Mouse (Mus musculus): Measurements from ENCODE around the gene Zfp574.
A peak's percentile ranks its signal among the peaks of the same experiment; 100 is the strongest.
"Not testable (repeated sequence)": the region's sequence is repeated elsewhere in the genome, so short reads cannot be mapped to it uniquely, and the experiment has no call there.

Zfp574 gene

DNA sequence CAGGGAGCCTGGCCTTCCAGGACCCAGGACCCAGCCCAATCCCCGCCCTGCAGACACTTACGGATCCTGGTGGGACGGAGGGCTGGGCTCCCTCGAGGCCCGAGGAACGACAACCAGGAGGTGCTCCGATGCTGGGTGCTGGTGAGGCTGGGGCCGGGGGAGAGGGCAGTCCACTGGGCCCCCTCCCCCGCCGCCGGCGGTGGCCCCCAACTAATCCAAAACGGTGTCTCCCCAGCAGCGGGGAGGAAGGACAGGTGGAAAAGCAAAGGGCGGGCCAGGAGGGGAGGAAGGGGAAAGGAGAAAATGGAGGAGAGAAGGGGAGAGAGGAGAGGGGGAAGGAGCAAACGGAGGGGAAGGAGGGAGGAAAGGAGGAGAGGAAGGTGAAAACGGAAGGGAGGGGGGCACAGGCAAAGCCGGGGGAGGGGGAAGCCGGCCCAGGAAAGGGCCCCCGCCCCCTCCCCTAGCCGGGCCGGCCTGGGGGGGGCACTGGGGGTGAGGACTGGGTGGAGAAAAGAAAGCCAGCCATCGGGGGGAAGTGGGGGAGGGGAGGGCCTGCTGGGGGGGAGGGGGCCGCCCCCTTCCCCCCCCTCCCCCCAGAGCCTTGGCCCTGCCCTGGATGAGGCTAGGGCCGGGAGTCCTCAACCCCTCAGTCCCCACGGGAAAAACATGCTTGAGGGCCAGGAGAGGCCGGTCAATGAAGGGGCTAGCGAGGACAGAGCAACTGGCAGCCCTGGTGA, at the start of gene Zfp574, which contains the start of gene Grik5:
Zfp574 (plus strand) TSS at position 589 of the 737 bp plus-strand sequence.
Grik5 (minus strand) TSS at position 368 of the 737 bp plus-strand sequence.
- DNase-seq: peak; percentile 66

DNA sequence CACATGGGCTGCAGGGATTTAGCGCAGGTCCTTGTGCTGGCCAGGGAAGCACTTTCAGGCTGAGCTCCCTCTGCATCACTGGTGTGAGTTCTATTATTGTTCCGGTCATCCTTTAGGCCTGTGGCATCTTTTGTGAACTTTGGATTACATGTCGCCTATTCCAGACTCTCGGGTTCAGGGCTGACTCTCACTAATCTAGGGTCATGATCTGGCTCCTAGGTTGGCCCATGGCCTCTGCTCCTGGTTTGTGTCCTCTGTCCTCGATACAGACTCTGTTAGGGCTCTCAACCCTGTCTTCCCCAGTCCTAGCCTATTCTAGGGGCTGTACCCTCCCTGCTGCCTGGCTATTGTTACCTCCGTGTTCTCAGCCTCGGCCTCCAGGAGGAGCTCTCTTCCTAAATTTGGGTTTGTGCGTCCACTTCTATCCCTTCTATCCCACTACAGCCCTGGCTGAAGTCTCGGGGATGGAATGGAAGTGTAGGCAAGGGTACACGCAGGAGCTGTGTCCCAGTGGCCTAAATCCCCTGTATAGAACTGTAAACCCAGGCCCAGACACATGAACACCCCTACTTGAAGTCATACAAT, 46.4 kb upstream of the Zfp574 start:
- DNase-seq: no peak

DNA sequence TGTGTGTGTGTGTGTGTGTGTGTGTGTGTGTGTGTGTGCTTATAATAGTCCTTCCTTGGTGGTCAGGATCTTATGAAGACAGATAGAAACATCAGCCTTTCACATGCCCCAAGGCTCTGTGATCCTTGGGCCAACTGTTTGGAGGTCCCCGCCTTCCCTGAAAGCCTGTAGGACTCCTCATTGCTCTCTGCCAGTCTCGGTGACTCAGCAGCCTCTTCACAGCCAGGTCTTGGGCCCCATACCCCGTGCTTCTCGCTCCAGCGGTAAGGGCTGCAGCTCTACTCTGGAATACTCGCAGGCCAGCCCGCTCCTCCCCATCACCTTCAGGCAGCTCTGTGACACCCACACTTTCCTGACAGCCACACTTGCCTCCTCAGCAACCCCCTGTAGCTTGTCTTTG, 45.9 kb upstream of the Zfp574 start:
- no peak for DNase-seq

DNA sequence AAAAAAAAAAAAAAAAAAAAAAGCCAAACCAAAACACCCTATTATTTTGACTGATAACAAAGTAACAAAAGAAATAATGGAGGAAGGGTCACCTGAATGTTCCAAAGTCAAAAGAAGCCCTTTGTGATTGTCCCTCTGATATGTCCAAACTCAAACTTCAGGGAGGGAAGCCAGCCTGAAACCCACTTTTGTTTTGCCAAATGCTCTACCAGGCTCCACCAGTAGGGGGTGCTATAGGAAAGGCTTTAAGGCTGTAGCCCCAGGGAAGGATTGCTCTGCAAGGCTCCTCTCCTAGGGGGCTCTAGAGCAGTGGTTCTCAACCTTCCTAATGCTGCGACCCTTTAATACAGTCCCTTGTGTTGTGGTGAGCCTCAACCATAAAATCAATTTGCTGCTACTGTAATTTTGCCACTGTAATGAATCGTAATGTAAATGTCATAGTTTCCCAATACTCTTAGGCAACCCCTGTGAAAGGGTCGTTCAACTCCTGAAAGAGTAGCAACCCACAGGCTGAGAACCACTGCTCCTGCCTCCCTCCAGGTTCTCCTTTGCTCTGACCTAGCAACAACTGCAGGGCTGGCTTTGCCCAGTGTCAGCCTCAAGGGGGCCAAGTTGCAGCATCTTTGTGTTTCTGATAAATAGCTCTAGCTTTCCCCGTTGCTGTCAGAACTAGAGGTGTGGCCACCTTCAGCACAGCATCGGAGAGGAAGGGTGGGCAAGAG, 42.2 kb upstream of the Zfp574 start:
- peak; percentile 58 for DNase-seq

DNA sequence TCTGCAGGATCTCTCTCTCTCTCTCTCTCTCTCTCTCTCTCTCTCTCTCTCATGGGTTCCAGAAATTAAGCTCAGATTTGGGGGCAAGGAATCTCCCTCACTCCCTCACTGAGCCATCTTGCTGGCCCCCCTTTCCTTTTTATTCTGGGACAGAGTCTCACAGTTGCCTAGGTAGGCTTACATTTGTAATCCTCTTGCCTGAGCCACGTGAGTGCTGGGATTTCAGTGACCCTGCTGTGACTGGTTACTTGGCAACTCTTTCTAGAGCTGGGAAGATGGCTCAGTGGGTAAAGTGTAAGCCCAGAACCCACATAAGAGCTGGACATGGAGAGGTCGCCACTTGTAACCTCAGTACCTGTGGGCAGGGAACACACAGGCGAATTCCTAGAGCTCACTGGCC, 40.8 kb upstream of the Zfp574 start:
- DNase-seq: no peak

DNA sequence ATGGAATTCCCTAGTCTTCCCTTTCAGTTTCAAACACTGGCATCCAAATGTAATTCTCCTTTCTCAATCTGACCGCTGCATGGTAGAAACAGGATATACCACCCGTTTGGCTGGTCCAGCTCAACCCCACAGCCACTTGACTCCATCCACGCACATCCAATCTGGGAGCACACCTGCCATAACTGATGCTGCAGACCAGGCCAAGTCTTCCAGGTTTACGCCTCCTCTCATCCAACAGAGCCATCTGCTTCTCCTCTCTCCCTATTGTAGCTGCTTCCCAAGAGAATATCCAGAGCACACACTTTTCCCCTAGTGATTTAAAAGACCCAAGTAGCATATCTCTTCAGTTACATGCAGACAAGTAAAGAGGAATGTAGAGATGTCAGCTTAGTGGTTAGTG, 37.6 kb upstream of the Zfp574 start:
- no peak for DNase-seq

DNA sequence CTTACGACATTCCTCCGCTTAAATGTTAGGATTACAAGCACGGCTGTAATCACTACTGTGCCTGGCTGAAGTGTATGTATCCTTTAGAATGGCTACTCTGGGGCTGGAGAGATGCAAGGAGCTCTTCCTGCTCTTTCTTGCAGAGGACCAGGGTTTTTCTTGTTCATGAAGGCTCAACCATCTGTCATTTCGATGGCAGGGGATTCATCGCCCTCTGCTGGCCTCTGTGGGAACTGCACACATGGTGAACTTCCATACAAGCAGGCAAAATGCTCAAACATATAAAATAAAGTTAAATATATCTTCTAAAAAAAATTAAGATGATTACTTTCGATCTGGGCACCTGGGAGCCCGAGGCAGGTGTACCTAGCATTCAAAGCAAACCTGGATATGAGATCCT, 36.5 kb upstream of the Zfp574 start:
- DNase-seq: peak; percentile 75

DNA sequence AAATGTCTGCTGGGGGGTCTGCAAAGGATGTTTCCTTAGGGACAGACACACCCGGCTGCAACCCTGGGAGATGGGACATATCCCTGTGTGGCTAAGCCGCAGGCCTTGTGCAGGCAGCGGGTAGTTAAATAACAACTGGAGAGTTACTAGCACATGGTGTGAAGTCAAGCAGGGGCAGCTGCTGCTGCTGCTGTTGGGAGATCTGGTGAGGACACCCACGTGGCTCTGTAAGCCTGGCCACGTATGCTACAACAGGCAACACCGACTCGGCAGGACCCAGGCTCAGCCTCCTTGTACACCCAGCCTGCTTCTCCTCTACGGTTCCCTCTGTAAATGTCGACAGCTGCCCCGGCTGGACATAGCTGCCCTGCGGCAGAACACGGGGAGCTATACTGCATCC, 30.4 kb upstream of the Zfp574 start:
- no peak for DNase-seq

DNA sequence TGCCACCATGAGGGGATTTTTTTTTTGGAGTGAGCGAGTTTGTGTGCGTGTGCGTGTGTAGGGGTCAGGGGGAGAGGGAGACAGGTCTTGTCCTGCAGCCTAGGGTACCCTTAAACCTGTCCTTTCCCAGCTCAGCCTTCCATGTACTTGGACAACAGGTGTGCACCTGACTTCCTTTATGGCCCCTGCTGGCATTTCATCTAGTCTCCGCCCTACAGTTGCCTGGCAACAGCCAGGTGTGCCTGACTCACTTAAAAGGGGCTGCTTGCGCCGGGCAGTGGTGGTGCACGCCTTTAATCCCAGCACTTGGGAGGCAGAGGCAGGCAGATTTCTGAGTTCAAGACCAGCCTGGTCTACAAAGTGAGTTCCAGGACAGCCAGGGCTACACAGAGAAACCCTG, 27.8 kb upstream of the Zfp574 start:
- not testable (repeated sequence) for DNase-seq

DNA sequence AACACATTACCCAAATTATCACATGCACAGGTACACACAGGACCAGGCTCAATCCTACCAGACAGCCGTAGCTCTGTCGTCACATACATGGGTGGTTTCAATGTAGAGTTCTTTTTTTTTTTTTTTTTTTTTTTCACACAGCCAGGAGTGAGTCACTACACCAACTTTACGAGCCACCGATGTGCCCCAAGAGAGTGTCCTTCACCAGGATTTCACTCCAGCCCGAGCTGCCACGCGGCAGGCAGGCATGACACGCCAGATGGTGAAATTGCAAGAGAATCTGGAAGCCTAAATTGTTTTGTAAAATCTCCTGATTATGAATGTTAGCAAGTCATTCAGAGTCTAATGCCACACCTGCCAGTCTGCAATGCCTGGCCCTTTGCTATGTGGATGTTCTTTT, 25.0 kb upstream of the Zfp574 start:
- no peak for DNase-seq

DNA sequence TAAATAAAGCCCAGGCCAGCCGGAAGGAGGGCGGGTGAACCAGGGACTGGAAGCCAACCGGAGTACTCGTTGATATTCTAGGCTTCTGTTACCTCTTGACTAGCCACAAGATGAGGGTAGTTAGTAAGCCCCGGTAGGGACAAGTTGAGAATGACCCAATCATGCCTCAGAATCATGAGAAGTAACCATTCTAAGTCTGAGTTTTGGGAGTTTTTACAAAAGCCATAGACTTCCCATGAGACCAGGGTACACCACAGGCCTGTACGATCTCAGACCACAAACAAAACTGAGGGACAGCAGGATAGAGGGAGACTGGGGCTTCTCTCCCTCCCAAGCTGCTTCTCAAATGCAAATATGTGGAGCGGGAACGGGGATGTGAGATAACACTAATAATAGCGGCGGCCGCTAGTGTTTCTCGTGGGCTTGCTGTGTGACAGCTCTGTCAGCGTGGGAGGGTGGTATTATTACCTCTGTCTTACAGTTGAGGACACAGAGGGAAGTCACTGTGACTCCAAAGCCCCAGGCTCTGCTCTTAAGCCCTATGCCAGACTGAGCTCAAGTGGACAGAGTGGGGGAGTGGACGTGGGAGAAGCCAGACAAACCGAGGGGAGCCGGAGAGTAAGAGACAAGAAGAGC, 23.0 kb upstream of the Zfp574 start:
- no peak for DNase-seq

DNA sequence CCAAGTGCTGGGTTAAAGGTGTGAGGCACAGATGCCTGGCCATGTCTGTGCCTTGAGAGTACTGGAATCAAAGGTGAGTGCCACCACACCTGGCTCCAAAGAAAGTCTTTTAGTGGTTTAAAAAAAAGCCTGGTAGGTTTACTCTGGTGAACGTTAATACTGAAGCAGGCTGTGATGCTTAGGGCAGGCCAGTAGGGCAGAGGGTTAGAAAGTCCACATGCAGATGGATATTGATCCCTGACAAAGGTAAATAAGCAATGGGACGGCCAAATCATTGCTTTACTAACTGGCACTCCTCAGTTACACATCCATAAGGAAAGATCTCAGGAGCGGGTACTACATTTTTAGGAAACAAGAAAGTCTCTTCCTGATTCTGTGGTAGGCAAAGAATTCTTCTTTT, 19.8 kb upstream of the Zfp574 start:
- DNase-seq: no peak

DNA sequence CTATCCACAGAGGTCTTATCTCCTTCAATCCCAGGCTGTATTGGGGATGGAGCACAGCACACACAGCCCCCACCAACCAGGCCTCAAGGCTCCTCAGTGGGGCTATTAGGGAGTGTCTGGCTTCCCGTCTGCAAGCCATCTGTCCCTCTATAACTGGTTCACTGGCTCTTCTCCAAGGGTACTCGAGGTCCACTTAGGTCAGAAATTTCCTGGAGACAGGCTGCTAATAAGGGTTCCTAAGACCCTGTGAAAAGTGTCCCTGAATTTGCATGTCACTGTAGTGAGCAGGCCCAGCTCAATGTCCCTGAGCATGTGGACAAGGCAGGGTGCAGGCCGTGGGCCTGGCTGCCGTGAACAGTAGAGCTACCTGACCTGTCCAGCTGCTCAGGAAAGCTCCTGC, 15.4 kb upstream of the Zfp574 start:
- DNase-seq: peak; percentile 61

DNA sequence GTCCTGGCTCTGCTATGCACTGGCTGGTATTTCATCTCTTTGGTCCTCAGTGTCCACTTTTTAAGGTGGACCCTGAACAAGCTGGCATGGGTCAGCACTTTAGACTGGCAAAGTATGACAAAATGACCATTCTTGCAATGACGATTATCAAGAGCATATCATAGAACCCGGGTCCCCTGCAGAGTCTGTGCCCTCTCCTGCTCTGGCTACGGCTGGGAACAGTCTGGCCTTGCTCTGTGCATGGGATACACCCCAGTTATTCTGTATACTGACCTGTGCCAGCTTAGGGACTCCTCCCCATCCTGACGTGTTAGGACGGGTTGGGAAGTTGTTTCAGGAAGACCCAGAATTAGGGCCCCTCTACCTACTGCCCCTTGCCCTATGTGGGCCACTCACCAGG, 14.5 kb upstream of the Zfp574 start:
- DNase-seq: no peak

DNA sequence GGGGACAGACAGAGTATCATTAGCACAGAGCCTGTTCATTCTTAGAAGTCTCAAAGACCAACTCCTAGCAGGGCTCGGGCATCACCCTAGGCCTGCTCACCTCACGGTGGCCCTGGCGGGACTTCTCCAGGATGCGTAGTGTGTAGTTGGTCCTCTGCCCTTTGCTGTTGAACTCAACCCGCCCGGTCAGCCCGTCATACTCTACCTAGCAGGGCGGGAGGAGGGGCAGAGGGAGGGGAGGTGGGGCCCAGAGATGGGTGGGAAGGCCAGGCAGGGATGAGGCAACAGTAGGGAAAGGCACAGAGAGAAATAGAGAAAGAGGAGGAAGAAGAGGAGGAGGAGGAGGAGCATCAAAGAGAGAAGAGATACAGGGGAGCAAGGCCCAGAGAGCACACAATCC, 14.0 kb upstream of the Zfp574 start:
- DNase-seq: no peak

DNA sequence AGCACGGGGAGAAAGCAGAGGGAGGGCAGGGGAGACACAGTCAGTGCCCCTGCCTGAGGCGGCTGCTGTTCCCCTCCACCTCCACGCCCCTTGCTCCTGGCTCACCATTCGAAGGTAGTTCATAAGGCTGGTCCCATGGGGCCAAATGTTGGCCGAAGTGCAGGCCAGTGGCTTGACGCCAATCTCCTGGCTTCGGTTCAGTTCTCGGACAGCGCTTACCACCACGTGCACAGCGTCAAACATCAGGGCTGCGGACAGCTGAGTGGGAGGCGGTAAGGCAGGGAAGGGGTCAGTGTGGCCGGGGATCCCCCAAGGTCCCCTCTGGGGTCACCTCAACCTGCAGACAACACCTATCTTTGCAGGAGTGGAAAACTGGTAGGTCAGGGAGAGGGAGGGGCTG, 13.5 kb upstream of the Zfp574 start:
- no peak for DNase-seq

DNA sequence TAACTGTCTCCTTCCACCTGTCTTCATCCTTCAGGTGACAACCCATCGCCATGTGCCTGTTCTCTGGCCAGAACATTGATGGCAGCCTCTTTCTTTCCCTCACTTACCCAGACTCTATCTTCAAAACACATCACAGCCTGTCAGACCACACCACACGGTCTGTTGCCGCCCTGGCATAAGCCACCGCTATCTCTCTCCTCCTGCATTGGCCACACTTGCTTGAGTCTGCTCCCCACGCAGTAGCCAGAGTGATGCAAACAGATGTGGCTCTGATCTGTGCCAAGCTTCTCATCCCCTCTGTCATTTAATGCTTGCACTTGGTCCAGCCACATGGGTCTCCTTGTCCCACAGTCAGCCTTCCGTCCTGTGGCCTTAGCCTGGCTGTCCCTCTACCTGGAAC, 9.0 kb upstream of the Zfp574 start:
- DNase-seq: no peak

DNA sequence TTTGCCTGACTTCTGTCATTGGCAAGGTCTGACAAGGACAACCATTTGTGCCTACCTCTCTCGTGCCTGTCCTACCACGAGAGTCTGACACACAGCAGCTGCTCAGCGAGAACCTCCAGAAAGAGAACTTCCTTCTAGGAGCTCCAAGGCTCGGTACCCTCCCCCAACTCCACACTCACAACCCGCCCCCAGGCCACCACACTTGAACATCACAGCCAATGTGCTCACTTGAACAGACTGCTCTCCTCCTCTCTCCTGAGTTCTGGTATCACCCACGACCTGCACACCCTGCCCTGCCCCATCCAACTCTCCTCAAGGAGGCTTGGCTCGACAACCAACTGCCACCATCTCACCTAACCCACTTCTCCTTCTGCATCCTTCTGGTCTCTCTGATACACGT, 8.5 kb upstream of the Zfp574 start:
- no peak for DNase-seq

DNA sequence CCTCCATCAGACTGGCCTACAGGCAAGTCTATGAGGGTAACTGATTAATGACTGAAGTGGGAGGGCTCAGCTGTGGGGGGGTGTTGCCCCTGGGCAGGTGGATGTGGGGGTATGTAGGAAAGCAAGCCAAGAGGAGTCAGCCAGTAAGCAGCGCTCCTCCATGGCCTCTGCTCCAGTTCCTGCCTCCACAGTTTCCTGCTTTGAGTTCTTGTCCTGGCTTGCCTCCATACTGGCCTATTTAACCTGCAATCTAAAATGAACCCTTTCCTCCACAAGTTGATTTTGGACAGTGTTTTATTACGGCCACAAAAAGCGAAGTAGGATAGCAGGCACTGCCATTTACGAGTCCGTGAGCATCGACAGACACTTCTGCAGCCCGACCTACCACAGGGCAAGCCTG, 5.0 kb upstream of the Zfp574 start:
- no peak for DNase-seq

DNA sequence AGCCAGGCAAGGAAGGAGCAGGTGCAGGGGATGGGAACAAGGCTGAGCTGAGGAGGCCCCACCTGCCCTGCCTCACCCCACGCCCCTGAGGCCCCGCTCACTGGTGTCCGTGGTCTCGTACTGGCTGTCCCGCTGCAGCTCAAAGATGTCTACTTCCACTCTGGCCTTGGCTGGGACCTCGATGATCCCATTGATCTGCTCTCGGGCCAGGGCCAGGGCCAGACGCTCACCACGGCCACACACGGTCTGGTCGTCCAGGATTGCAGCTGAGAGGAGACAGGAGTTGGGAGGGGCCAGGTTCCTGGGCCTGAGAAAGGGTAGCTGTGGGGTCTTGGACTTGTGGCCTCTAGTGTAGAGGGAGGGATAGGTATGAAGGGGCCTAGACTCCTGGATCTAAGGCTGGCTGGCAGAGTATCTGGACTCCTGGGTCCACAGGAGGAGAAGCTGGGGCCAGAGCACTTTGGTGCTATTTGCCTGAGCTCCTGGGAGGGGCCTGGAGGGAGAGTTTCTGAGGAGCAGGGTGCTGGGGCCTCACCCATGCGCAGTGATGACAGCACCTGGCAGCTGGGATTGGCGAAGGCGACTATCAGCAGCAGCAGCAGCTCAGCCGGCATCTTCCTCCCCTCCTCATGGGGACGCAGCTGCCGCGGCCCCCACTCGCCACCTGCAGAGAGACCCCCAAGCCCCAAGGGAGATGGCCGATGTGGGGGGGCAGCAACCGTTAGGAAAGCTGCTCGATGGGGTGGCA, 4.3 kb upstream of the Zfp574 start:
- DNase-seq: peak; percentile 42

DNA sequence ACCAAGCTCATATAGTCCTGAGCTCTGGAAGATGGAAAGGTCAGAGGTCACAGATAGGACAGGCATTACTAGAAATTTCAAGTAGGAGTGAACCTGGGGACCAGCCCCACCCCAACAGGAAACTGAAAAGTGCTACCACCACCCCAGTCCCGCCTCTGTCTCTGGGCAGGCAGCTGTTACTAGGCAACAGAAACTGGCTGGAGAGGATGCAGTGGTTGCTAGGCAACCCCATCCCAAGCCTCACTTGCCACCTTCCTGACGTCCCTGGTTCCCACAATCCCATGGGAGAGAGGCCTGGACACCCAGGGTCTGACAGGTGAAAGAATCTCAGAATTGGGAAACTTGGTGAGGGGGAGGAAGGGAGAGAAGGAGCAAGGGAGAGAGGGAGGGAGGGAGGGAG, 3.6 kb upstream of the Zfp574 start:
- DNase-seq: peak; percentile 47

DNA sequence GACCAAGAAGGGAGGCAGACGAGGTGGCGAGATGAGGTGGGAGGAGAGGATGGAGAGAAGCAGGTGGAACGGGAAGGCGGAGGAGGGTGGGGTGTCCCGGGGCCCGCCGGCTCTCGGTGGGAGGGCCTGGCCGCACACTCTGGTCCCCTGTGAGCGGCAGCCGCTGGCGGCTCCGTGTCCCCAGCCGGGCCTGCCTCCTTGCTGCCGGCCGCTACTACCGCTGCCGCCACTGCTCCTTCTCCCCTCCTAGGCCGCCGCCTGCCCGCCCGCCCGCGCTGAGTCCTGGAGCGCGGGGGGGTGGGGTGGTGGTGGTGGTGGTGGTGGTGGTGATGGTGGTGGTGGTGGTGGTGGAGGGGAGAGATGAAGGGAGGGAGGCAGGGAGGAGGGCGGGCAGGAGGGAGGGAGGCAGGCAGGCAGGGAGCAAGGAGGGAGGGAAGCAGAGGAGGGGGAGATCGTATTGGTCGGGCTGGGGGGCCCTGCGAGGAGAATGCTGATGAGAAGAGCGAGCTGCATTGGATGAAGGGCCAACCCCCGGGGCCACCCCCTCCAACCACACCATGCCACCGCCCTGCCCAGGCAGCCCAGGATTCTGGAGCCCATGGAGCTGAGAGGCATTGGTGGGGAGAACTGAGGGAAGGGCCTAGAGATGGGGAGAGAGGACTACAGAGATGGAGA, 486 bp downstream of the Zfp574 start:
- peak; percentile 75 for DNase-seq
